In genomic region chr10:41535991-41536390, GRCm38 (mm10) we compare ENCODE assay signal across 29 mouse cellular contexts. TPM values are rescaled to one million over a fixed set of nuclear protein-coding genes. Genes with fewer than 3 reads are reported as not detected.
"Had no signal": no experiment of that assay in that cellular context is flagged by ENCODE, and none has a peak within 500 bp of the region (broad histone marks: within the 10 kb centered on the region; RNA-seq: fewer than 3 reads in every experiment).

No protein-coding gene starts in this region.

- ATAC-seq: hindbrain, embryonic 16.5 days; intestine, embryonic 15.5 days; intestine, postnatal 0 days; liver, embryonic 12.5 days had no signal

- H3K27ac ChIP-seq: gastrocnemius, adult 2 months; heart, embryonic 13.5 days; heart, embryonic 15.5 days; hindbrain, embryonic 10.5 days; hindbrain, embryonic 12.5 days; hindbrain, embryonic 14.5 days; intestine, embryonic 15.5 days; layer of hippocampus, adult 2 months; left cerebral cortex, adult 2 months; limb, embryonic 13.5 days; limb, embryonic 15.5 days; liver, embryonic 12.5 days; liver, embryonic 14.5 days had no signal

- H3K4me2 ChIP-seq: heart, embryonic 11.5 days; heart, embryonic 13.5 days; heart, embryonic 15.5 days; hindbrain, embryonic 12.5 days; hindbrain, embryonic 14.5 days; intestine, embryonic 15.5 days; limb, embryonic 13.5 days; limb, embryonic 15.5 days; liver, embryonic 12.5 days had no signal

- H3K27me3 ChIP-seq: heart, embryonic 13.5 days; heart, embryonic 15.5 days; hindbrain, embryonic 12.5 days; intestine, embryonic 15.5 days; limb, embryonic 13.5 days; limb, embryonic 15.5 days; liver, embryonic 12.5 days had no signal

- H3K9ac ChIP-seq: heart, embryonic 13.5 days; heart, embryonic 15.5 days; hindbrain, embryonic 12.5 days; hindbrain, embryonic 14.5 days; intestine, embryonic 15.5 days; limb, embryonic 13.5 days; limb, embryonic 15.5 days; liver, embryonic 12.5 days; liver, embryonic 14.5 days had no signal

- DNase-seq: gastrocnemius, adult 2 months; gastrocnemius, postnatal 10 days; gastrocnemius, postnatal 25 days; heart, postnatal 4 days; kidney, adult 18-20 months; kidney, adult 8-10 months; kidney, postnatal 10 days; kidney, postnatal 25 days; kidney, postnatal 4 days; left cerebral cortex, postnatal 4 days had no signal

- H3K4me1 ChIP-seq: heart, embryonic 13.5 days; heart, embryonic 15.5 days; hindbrain, embryonic 10.5 days; hindbrain, embryonic 12.5 days; intestine, embryonic 15.5 days; limb, embryonic 13.5 days; limb, embryonic 15.5 days; liver, embryonic 12.5 days had no signal

- H3K4me3 ChIP-seq: gastrocnemius, adult 2 months; heart, embryonic 13.5 days; heart, embryonic 15.5 days; hindbrain, embryonic 10.5 days; hindbrain, embryonic 12.5 days; intestine, embryonic 15.5 days; layer of hippocampus, adult 2 months; left cerebral cortex, adult 2 months; limb, embryonic 13.5 days; limb, embryonic 15.5 days; liver, embryonic 12.5 days had no signal

- H3K9me3 ChIP-seq: heart, embryonic 13.5 days; heart, embryonic 15.5 days; hindbrain, embryonic 10.5 days; hindbrain, embryonic 12.5 days; intestine, embryonic 15.5 days; limb, embryonic 13.5 days; limb, embryonic 15.5 days; liver, embryonic 12.5 days had no signal

RNA-seq across cellular contexts. Expression of gene Ppil6, which starts 45.8 kb away (rescaled TPM):
- total RNA-seq: gastrocnemius, adult 2 months; gastrocnemius, postnatal 10 days; gastrocnemius, postnatal 25 days; gastrocnemius, postnatal 4 days; granulocyte monocyte progenitor cell, adult 5-6 weeks had no signal
- polyA plus RNA-seq: inflammation-experienced regulatory T-cells, adult 6 months; liver, embryonic 12.5 days; liver, embryonic 14.5 days; liver, embryonic 16.5 days had no signal
